11 mouse cellular contexts compared by ENCODE assay signal in the genomic region with DNA sequence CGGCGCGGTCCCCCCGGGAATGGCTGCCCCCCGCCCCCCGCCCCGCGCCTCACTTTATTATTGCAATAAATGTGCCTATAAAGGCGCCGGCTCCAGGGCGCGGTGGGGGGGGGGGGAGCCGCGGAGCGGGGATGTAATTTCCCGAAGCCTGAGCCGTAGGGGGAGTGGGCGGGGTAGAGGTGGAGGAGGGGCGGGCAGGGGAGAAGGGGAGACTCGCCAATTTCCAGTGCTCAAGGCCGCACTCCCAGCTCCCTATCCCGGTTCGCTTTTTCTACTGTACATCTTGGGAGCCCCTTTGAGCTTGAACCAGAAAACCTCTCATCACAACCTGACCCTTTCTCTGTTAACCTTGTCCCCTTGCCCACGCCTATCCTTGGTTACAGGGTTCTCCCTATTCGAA. TPM values are rescaled to one million over a fixed set of nuclear protein-coding genes. Genes with fewer than 3 reads are reported as not detected.
A peak's percentile ranks its signal among the peaks of the same experiment; 100 is the strongest.
DNase-seq lines count a peak whose midpoint lies in the region; ATAC-seq and TF ChIP-seq lines count a peak whose summit lies in the region.
"Had no signal": no experiment of that assay in that cellular context is flagged by ENCODE, and none has a peak within 500 bp of the region (broad histone marks: within the 10 kb centered on the region; RNA-seq: fewer than 3 reads in every experiment).

No protein-coding gene starts in this region.

- no peak overlapping the region for H3K27ac ChIP-seq in lung, embryonic 14.5 days (ENCODE audit: low read depth)
- no peak overlapping the region for H3K27ac ChIP-seq in forebrain, embryonic 16.5 days (ENCODE audit: low read length)
- no peak overlapping the region for H3K27ac ChIP-seq in limb, embryonic 14.5 days (replicated peaks; ENCODE audit: low read depth, low read length)

- no peaks in the 10 kb centered on the region for H3K9me3 ChIP-seq in lung, embryonic 14.5 days (ENCODE audit: low read depth, low read length)
- no peaks in the 10 kb centered on the region for H3K9me3 ChIP-seq in forebrain, embryonic 16.5 days (ENCODE audit: control insufficient read depth, low read length)
- no peaks in the 10 kb centered on the region for H3K9me3 ChIP-seq in limb, embryonic 14.5 days (ENCODE audit: control insufficient read depth, low read length)

- no peaks in the 10 kb centered on the region for H3K36me3 ChIP-seq in lung, embryonic 14.5 days (ENCODE audit: insufficient read depth)
- no peaks in the 10 kb centered on the region for H3K36me3 ChIP-seq in forebrain, embryonic 16.5 days (ENCODE audit: control insufficient read depth, insufficient read depth)
- H3K36me3 ChIP-seq in limb, embryonic 14.5 days (ENCODE audit: control insufficient read depth, insufficient read depth, low read length), result no peaks in the 10 kb centered on the region

- ATAC-seq in lung, embryonic 14.5 days (ENCODE audit: insufficient read depth), result no peak
- no peak for ATAC-seq in forebrain, embryonic 16.5 days
- peak; percentile 38 for ATAC-seq in limb, embryonic 14.5 days (ENCODE audit: low FRiP score, low read depth)

- H3K4me1 ChIP-seq in lung, embryonic 14.5 days (ENCODE audit: insufficient read depth), result peaks cover 4% of the 10 kb centered on the region; the same call in 1 of the 2 replicates
- H3K4me1 ChIP-seq in forebrain, embryonic 16.5 days (replicated peaks; ENCODE audit: control insufficient read depth, insufficient read depth, low read length), result peaks cover 53% of the 10 kb centered on the region
- H3K4me1 ChIP-seq in limb, embryonic 14.5 days (ENCODE audit: control insufficient read depth, insufficient read depth, low read length), result peaks cover 62% of the 10 kb centered on the region

- TF ChIP-seq POLR2A in limb, embryonic 14.5 days (IDR thresholded peaks at IDR 0.05; ENCODE audit: borderline replicate concordance, extremely low read depth, insufficient read depth, insufficient read length), result no peak

- DNase-seq in lung, embryonic 14.5 days, result no peak
- no peak for DNase-seq in lung, adult 18-20 months
- peak; percentile 56 for DNase-seq in limb, embryonic 14.5 days (ENCODE audit: low spot score)
- no peak for DNase-seq in adrenal gland, postnatal 14 days
- no peak for DNase-seq in testis, postnatal 14 days (ENCODE audit: low spot score)
- no peak for DNase-seq in B cell, adult 2 months
- DNase-seq: cerebellum, adult 9-11 months; heart, postnatal 14 days; lung, postnatal 14 days; spleen, adult 18-20 months had no signal

- H3K27me3 ChIP-seq in lung, embryonic 14.5 days (ENCODE audit: insufficient read depth, low read length), result peaks cover 100% of the 10 kb centered on the region
- peaks cover 54% of the 10 kb centered on the region for H3K27me3 ChIP-seq in forebrain, embryonic 16.5 days (replicated peaks; ENCODE audit: control insufficient read depth, insufficient read depth, low read length)
- H3K27me3 ChIP-seq in limb, embryonic 14.5 days (ENCODE audit: control insufficient read depth, insufficient read depth, low read length), result peaks cover 92% of the 10 kb centered on the region

- no peak for TF ChIP-seq CTCF in lung, embryonic 14.5 days (IDR thresholded peaks at IDR 0.05; ENCODE audit: low read depth)

- peak overlapping the region; percentile 7; the same call in 1 of the 2 replicates for H3K4me3 ChIP-seq in lung, embryonic 14.5 days (ENCODE audit: low read depth, low read length)
- peak overlapping the region; percentile 30 for H3K4me3 ChIP-seq in forebrain, embryonic 16.5 days (replicated peaks; ENCODE audit: low read length)
- H3K4me3 ChIP-seq in limb, embryonic 14.5 days (replicated peaks; ENCODE audit: low read length), result peak overlapping the region; percentile 25

- WGBS in lung, embryonic 14.5 days, result 0% methylated on average over 20 of the region's 25 CpGs
- WGBS in forebrain, embryonic 16.5 days, result under 1% methylated on average over 19 of the region's 25 CpGs
- 4% methylated on average over 20 of the region's 25 CpGs for WGBS in limb, embryonic 14.5 days

- H3K9ac ChIP-seq in lung, embryonic 14.5 days, result no peak overlapping the region
- H3K9ac ChIP-seq in forebrain, embryonic 16.5 days (replicated peaks; ENCODE audit: low read depth, low read length), result peak overlapping the region; percentile 16
- H3K9ac ChIP-seq in limb, embryonic 14.5 days (ENCODE audit: low read depth, low read length, severe bottlenecking), result no peak overlapping the region

- peak overlapping the region; percentile 32; the same call in 1 of the 2 replicates for H3K4me2 ChIP-seq in lung, embryonic 14.5 days
- peak overlapping the region; percentile 59 for H3K4me2 ChIP-seq in forebrain, embryonic 16.5 days (ENCODE audit: low read length)
- peak overlapping the region; percentile 46 for H3K4me2 ChIP-seq in limb, embryonic 14.5 days (replicated peaks; ENCODE audit: low read depth, low read length, severe bottlenecking)

RNA-seq across cellular contexts. Expression of a gene that starts 3.4 kb away (rescaled TPM):
- 0.14 and 0.22 TPM in 2 replicates for polyA plus RNA-seq in lung, embryonic 14.5 days (2014; fragmentation: Nextera tagmentation; extraction: Ambion mirVana)
- 32.5 and 36.0 TPM in 2 replicates for polyA plus RNA-seq in forebrain, embryonic 16.5 days (2015; fragmentation: Nextera tagmentation; extraction: Ambion mirVana)
- 7.2 and 9.6 TPM in 2 replicates for polyA plus RNA-seq in limb, embryonic 14.5 days (2012; rRNA removed)
- polyA plus RNA-seq in limb, embryonic 14.5 days (2014; fragmentation: Nextera tagmentation; extraction: Ambion mirVana), result 17.5 and 19.9 TPM in 2 replicates
- total RNA-seq in adrenal gland, postnatal 14 days (2021), result 7.4 and 8.0 TPM in 2 replicates

RNA-seq across cellular contexts. Expression of a gene that starts 8.7 kb away (rescaled TPM):
- polyA plus RNA-seq in lung, embryonic 14.5 days (2014; fragmentation: Nextera tagmentation; extraction: Ambion mirVana), result 99.6 and 101 TPM in 2 replicates
- 78.9 and 80.4 TPM in 2 replicates for polyA plus RNA-seq in forebrain, embryonic 16.5 days (2015; fragmentation: Nextera tagmentation; extraction: Ambion mirVana)
- polyA plus RNA-seq in limb, embryonic 14.5 days (2012; rRNA removed), result 146 and 178 TPM in 2 replicates
- 89.4 and 94.6 TPM in 2 replicates for polyA plus RNA-seq in limb, embryonic 14.5 days (2014; fragmentation: Nextera tagmentation; extraction: Ambion mirVana)
- total RNA-seq in adrenal gland, postnatal 14 days (2021), result 50.9 and 57.3 TPM in 2 replicates

RNA-seq across cellular contexts. Expression of a gene that starts 16.2 kb away (rescaled TPM):
- polyA plus RNA-seq in lung, embryonic 14.5 days (2014; fragmentation: Nextera tagmentation; extraction: Ambion mirVana), result 36.4 and 44.9 TPM in 2 replicates
- polyA plus RNA-seq in forebrain, embryonic 16.5 days (2015; fragmentation: Nextera tagmentation; extraction: Ambion mirVana), result 17.6 and 21.3 TPM in 2 replicates
- polyA plus RNA-seq in limb, embryonic 14.5 days (2012; rRNA removed), result 31.7 and 36.9 TPM in 2 replicates
- 44.5 and 62.9 TPM in 2 replicates for polyA plus RNA-seq in limb, embryonic 14.5 days (2014; fragmentation: Nextera tagmentation; extraction: Ambion mirVana)
- total RNA-seq in adrenal gland, postnatal 14 days (2021), result 53.5 and 55.7 TPM in 2 replicates

RNA-seq across cellular contexts. Expression of a gene that starts 29.5 kb away (rescaled TPM):
- polyA plus RNA-seq in lung, embryonic 14.5 days (2014; fragmentation: Nextera tagmentation; extraction: Ambion mirVana), result 0.12 TPM in 1 of 2 replicates, not detected in the other
- polyA plus RNA-seq in forebrain, embryonic 16.5 days (2015; fragmentation: Nextera tagmentation; extraction: Ambion mirVana), result 0.98 and 1.8 TPM in 2 replicates
- 33.3 and 43.2 TPM in 2 replicates for polyA plus RNA-seq in limb, embryonic 14.5 days (2012; rRNA removed)
- 2.0 and 4.4 TPM in 2 replicates for polyA plus RNA-seq in limb, embryonic 14.5 days (2014; fragmentation: Nextera tagmentation; extraction: Ambion mirVana)
- total RNA-seq in adrenal gland, postnatal 14 days (2021), result 1.7 and 2.7 TPM in 2 replicates
